Mouse (Mus musculus) gastrocnemius, postnatal 25 days (tissue): ENCODE measurements around the gene Foxj3. TPM values are rescaled to one million over a fixed set of nuclear protein-coding genes. Genes with fewer than 3 reads are reported as not detected.
"Not testable (repeated sequence)": the region's sequence is repeated elsewhere in the genome, so short reads cannot be mapped to it uniquely, and the experiment has no call there.

Experiments
- DNase-seq: peaks from one replicate; pipeline ENCODE4 v3.0.0; 2022
- long read RNA-seq, 2 experiments: library from polyadenylated mRNA; stranded (forward); transcript quantifications; one replicate each; pipeline ENCODE4 v2.0.0; 2021
- total RNA-seq, 2 experiments: library from RNA; stranded (reverse); gene quantifications; 1 replicate in 1 of 2; 2 replicates in 1 of 2; pipeline ENCODE4 v1.2.3; 2021

Gene Foxj3
- 10 to 100 TPM; 18.6 to 26.1 TPM for total RNA-seq
- long read RNA-seq, experiment 1, full-length matches to known transcripts = 2 of 8 reads
- long read RNA-seq, experiment 1, partial matches to known transcripts = 0 of 8 reads
- long read RNA-seq, experiment 1, other reads (novel, unspliced or antisense) = 6 of 8 reads
- long read RNA-seq, experiment 2, full-length matches to known transcripts = 6 of 13 reads
- long read RNA-seq, experiment 2, partial matches to known transcripts = 0 of 13 reads
- long read RNA-seq, experiment 2, other reads (novel, unspliced or antisense) = 7 of 13 reads

DNA sequence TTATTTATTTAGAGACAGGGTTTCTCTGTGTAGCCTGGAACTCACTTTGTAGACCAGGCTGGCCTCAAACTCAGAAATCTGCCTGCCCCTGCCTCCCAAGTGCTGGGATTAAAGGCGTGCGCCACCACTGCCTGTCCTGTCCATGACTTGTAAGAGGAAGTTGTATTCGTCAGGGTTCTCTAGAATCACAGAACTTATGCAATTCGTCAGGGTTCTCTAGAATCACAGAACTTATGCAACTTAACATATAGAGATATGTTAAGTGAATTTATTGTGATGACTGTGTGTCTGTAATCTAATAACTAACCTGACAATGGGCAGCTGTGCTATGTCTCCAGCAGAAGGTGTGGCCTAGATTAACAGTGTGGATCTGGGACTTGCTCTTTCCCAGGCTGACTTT, at the start of gene Foxj3:
Foxj3 (plus strand) TSS at position 390 of the 400 bp plus-strand sequence.
- not testable (repeated sequence) for DNase-seq

GRCm38 (mm10) chr4:119489666-119490065, 47.1 kb upstream of the Foxj3 start:
- DNase-seq = no peak

- DNase-seq = no peak
These were observed 46.0 kb upstream of the Foxj3 start for GRCm38 (mm10) chr4:119490806-119491205.

GRCm38 (mm10) chr4:119492291-119492932, 44.4 kb upstream of the Foxj3 start, which contains the start of gene Rimkla:
Rimkla (minus strand) TSS chr4:119492628.
- peak; percentile 63 for DNase-seq

- no peak for DNase-seq
These were observed 43.9 kb upstream of the Foxj3 start for GRCm38 (mm10) chr4:119492933-119493327.

- no peak for DNase-seq
These were observed 38.4 kb upstream of the Foxj3 start for GRCm38 (mm10) chr4:119498319-119498848.

GRCm38 (mm10) chr4:119511591-119511990, 25.2 kb upstream of the Foxj3 start:
- DNase-seq = no peak

- no peak for DNase-seq
These were observed 24.1 kb upstream of the Foxj3 start for GRCm38 (mm10) chr4:119512731-119513141.

DNA sequence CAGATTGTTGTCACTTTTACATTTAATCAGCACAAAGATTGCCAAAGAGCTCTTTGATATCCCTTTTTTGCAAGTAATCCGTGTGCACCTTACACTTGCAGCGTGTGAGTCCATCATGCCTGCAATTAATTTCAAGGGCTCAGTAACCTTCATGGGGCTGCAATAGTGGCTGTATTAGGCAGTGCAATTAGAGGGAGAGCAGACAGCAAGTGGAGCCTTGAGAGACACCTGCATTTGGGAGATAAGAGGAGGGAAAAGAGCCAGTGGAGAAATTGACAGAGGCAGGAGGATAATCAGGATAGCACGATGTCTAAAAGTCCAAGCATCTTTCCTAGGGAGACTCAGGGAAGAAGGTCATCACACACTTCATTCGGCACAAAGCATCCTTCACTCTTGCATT, 13.2 kb upstream of the Foxj3 start:
- no peak for DNase-seq

- DNase-seq = no peak
These were observed 12.8 kb upstream of the Foxj3 start for GRCm38 (mm10) chr4:119524010-119524409.

DNA sequence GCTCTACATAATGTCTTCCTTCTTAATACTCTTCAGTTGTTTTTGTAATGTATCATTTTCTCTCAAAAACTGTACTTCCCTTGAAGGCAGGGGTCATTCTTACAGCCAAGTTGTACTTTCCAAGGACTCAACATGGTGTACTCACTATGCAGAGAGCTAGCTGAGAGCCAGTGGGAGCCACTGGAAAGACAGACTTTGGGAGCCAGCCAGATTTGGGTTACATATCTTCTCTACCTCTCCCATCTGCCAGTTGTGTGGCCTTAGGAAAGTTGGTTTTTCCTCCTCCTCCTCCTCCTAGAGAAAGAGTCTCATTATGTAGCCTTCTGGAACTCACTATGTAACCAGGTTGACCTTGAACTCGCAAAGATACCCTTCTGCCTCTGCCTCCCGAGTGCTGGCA, 12.3 kb upstream of the Foxj3 start:
- DNase-seq = no peak

DNA sequence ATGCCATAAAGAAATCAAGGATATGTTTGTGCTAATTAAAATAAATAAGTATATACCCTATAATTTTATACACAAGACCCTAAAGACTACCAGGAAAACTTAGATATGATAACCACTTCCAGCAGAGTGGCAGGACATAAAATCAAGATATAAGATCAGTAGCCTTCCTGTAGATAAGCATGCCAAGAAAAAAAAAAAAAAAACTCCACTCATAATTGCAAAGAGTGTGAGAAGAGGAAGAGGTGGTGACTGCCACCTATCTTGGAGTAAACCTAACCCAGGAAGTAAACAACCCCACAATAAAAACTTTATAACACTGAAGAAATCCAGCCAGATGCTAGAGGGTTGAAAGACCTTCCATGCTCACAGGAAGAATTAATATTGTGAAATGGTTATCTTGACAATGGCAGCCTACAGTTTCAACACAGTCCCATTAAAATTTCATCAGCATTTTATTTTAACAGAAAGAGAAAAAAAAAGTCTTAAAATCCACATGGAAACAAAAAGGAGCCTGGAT, 10.4 kb upstream of the Foxj3 start:
- DNase-seq = no peak

DNA sequence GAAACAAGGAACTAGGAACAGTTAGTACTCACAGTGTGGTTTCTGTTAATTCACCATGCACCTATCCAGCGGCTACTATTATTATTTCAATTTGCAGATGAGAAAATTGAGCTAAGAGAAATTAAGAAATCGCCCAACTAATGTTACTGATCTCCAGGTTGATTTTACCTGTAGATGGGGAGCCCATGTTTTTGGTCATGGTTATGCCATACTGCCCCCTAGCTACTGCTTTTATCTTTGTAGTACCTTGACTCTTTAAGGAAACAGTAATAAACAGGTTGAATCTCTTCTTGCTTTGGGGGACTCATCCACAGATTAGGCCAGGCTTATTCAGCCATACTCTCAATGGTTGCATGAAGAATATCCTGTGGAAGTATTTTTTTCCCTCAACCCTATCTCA, 5.0 kb upstream of the Foxj3 start:
- DNase-seq = no peak

DNA sequence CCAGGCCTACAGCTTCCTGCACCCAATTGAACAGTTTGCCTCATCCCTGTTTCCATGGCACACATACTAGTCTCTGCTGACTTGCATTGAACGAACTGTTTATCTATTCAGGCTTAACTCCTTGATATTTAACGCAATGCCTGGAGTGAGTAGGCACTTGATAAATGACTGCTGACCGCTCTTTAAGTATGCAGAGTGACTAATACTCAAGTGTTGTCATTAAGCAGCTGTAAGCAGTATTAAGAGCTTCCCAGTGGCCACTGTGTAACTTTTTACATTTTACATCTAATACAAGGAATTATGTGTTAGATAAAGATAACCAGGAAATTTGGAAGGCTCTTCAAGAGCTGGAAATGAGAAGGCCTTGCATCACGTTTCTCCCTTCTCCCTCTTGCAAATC, 1.7 kb upstream of the Foxj3 start:
- no peak for DNase-seq

GRCm38 (mm10) chr4:119537436-119537835, 632 bp downstream of the Foxj3 start:
- no peak for DNase-seq

DNA sequence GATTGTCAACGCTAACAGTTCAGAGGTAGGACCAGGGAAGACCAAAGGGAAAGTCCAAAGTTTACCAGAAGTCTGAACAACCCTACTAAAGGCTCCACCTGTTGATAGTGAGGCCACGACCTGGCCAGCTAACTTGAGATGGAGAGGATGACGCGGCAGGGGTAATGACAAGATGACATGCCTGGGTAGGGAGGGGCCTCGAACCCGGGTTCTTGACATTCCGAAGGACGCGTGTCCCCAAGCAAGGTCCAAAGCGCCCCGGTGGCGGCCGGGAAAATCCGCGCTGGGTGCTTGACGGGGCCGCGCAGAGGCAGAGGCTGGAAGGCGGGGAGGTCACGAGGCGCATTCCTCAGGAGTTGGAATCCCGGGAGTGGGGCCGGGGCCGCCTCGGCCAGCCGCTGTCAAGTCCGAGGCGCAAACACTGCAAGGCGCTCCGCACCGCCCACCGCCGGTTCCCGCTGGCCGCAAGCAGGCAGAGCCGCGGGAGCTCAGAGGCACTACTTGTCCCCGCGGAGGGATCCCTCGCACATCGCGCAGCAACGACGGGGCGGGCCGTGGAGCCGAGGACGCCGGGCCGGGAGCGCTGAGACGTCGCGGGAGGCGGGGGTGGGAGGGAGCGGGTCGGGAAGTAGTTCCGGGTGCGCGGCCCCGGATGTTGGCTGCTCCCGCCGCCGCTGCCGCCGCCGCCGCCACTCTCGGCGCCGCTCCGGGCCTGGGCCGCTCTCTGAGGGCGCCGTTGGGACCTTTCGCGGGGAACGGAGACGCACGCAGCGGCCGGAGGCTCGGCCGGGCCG, 2.4 kb downstream of the Foxj3 start, which contains the start of gene Frg2f1:
Frg2f1 (minus strand) TSS at position 499 of the 794 bp plus-strand sequence.
- DNase-seq = peak; percentile 95

GRCm38 (mm10) chr4:119539836-119540532, 3.2 kb downstream of the Foxj3 start:
- DNase-seq = no peak

DNA sequence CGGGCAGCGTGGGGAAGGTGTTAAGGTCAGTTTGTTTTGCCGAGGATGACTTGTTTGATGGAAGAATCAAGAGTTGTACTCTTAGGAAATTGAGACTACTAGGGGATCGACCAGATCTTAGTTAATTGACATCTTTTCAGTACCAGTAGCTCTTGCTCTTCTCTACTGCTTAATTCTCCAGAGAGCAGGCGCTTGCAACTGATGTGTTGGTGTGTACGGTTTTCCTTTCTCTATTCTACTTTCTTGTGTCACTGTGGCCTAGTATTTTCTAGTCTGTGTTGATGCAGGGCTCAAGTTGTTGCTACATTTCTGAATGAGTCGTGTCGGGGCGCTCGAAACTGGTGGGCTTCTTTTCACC, 3.7 kb downstream of the Foxj3 start:
- DNase-seq = no peak

- DNase-seq = no peak
These were observed 14.1 kb downstream of the Foxj3 start for GRCm38 (mm10) chr4:119550864-119551263.

- DNase-seq = no peak
These were observed 18.7 kb downstream of the Foxj3 start for GRCm38 (mm10) chr4:119555466-119555865.

- peak; percentile 26 for DNase-seq
These were observed 26.3 kb downstream of the Foxj3 start for GRCm38 (mm10) chr4:119563136-119563535.

DNA sequence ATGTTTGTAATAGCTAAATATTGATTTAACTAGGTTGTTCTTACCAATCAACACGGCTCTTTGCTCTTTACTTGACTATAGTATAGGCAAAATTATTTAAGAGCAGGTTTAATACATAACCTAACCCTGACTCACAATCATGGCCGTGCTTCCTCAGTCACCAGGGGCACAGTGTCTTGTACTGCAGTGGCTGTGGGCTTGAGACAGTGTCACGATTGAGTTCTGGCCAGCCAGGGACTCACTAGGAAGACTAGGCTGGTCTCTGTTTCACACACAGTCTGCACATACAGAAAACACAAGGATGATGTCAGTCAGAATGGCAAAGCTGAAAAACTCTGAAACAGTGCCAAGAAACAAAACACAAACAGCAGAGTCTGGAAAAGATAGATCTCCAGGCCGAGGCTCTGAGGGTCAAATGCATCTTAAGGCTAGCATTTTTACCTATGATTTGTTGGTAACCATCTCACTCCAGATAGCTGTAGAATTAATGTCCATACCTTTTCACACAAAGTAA, 29.6 kb downstream of the Foxj3 start:
- DNase-seq = no peak
